Mouse (Mus musculus): ENCODE results near the gene Gnl3l. TPM values are rescaled to one million over a fixed set of nuclear protein-coding genes. Genes with fewer than 3 reads are reported as not detected.

Gene Gnl3l
- total and polyA plus RNA-seq, 3 experiments, result 2.4 to 71.5 (median 63.5) TPM

- DNase-seq (ENCODE audit: low spot score), result no peak
- H3K27me3 ChIP-seq (ENCODE audit: insufficient read depth, low read length), result no peaks in the 10 kb centered on the region
- H3K36me3 ChIP-seq (replicated peaks), result peaks cover 11% of the 10 kb centered on the region
- H3K4me3 ChIP-seq (ENCODE audit: low read depth, low read length), result no peak overlapping the region
- no peaks in the 10 kb centered on the region for H3K9me3 ChIP-seq (replicated peaks)
- no peaks in the 10 kb centered on the region for H3K4me1 ChIP-seq (ENCODE audit: insufficient read depth, low read depth, low read length)
- TF ChIP-seq POLR2AphosphoS5 (IDR thresholded peaks at IDR 0.05; ENCODE audit: insufficient replicate concordance, low read depth, low read length) (no peak), TAL1 (conservative IDR thresholded peaks at IDR 0.05; ENCODE audit: low read depth, low read length) (no peak), GATA1 (IDR thresholded peaks at IDR 0.05; ENCODE audit: borderline replicate concordance, low read length) (no peak), GATA2 (IDR thresholded peaks at IDR 0.05; ENCODE audit: borderline replicate concordance, low read depth, low read length) (no peak), CTCF (IDR thresholded peaks at IDR 0.05; ENCODE audit: low read depth, low read length) (no peak)
- ATAC-seq (ENCODE audit: extremely low read depth, insufficient number of reproducible peaks, low FRiP score, poor library complexity, severe bottlenecking), result no peak
These were observed 41.7 kb downstream of the Gnl3l start for GRCm38 (mm10) chrX:150975424-150975823.

DNA sequence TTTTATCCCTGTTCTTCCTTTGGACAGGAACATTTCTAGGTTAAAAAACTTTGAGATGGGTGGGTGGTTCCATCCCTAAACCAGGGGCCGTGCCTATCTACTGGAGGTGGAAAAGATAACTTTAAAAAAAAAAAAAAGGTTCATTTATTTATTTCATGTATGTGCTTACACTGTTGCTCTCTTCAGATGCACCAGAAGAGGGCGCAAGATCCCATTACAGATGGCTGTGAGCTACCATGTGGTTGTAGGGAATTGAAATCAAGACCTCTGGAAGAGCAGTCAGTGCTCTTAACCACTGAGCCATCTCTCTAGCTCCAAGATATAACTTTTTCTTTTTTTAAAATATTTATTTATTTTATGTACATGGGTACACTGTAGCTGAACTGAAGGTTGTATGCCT, 54.1 kb downstream of the Gnl3l start:
- H3K36me3 ChIP-seq (replicated peaks), result no peaks in the 10 kb centered on the region
- TF ChIP-seq CTCF (IDR thresholded peaks at IDR 0.05; ENCODE audit: low read depth, low read length), result no peak
- TF ChIP-seq POLR2AphosphoS5 (IDR thresholded peaks at IDR 0.05; ENCODE audit: insufficient replicate concordance, low read depth, low read length), result no peak
- no peak for TF ChIP-seq GATA2 (IDR thresholded peaks at IDR 0.05; ENCODE audit: borderline replicate concordance, low read depth, low read length)
- no peak for TF ChIP-seq TAL1 (conservative IDR thresholded peaks at IDR 0.05; ENCODE audit: low read depth, low read length)
- TF ChIP-seq GATA1 (IDR thresholded peaks at IDR 0.05; ENCODE audit: borderline replicate concordance, low read length), result no peak
- no peak overlapping the region for H3K4me3 ChIP-seq (ENCODE audit: low read depth, low read length)
- no peak for DNase-seq (ENCODE audit: low spot score)
- ATAC-seq (ENCODE audit: extremely low read depth, insufficient number of reproducible peaks, low FRiP score, poor library complexity, severe bottlenecking), result no peak
- H3K27me3 ChIP-seq (ENCODE audit: insufficient read depth, low read length), result no peaks in the 10 kb centered on the region
- H3K4me1 ChIP-seq (ENCODE audit: insufficient read depth, low read depth, low read length), result no peaks in the 10 kb centered on the region
- H3K9me3 ChIP-seq (replicated peaks), result no peaks in the 10 kb centered on the region

GRCm38 (mm10) chrX:150960702-150961101, 56.4 kb downstream of the Gnl3l start:
- ATAC-seq (ENCODE audit: extremely low read depth, insufficient number of reproducible peaks, low FRiP score, poor library complexity, severe bottlenecking) (no peak), DNase-seq (ENCODE audit: low spot score) (no peak)
- Histone ChIP-seq H3K4me3 (ENCODE audit: low read depth, low read length) (no peak overlapping the region), H3K9me3 (replicated peaks) (no peaks in the 10 kb centered on the region), H3K4me1 (ENCODE audit: insufficient read depth, low read depth, low read length) (no peaks in the 10 kb centered on the region), H3K36me3 (replicated peaks) (no peaks in the 10 kb centered on the region), H3K27me3 (ENCODE audit: insufficient read depth, low read length) (no peaks in the 10 kb centered on the region)
- no peak for TF ChIP-seq TAL1 (conservative IDR thresholded peaks at IDR 0.05; ENCODE audit: low read depth, low read length)
- TF ChIP-seq GATA2 (IDR thresholded peaks at IDR 0.05; ENCODE audit: borderline replicate concordance, low read depth, low read length), result no peak
- TF ChIP-seq GATA1 (IDR thresholded peaks at IDR 0.05; ENCODE audit: borderline replicate concordance, low read length), result no peak
- no peak for TF ChIP-seq CTCF (IDR thresholded peaks at IDR 0.05; ENCODE audit: low read depth, low read length)
- TF ChIP-seq POLR2AphosphoS5 (IDR thresholded peaks at IDR 0.05; ENCODE audit: insufficient replicate concordance, low read depth, low read length), result no peak

DNA sequence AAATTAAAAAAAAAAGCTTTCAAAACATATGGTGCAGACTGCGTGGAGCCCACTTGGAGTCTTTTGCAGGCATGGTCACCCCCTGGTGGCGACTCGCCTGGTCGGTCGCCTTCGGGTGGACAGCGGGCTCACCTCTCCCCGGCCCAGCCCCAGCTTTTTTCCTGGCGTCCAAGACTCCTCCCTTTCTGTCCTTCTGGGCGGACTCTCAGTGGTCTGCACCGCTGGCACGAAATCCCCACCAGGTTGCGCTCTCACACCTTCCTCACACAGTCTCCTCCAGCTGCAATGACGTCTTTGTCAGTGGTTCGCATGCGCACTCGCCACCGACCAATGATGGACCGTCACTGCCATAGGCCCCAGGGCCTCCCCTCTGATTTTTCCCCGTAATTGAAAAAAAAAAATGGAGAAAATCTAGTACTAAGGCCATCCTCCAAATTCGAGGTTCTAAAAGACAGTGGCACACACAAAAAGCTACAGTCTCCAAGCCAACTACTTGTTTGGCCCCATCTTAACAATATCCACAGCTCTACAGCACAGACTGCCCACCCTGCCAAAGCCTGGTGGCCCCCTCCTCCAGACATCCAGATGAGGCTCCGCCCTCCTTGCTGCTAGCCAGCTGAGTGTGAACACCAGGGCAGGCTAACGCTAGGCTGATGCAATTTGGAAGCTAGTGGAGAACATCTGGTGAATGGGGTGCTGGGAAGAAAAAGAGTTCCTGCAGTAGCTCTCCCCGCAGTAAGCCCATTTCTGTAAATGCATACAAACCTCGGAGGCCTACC, 60.4 kb downstream of the Gnl3l start:
- H3K27me3 ChIP-seq (ENCODE audit: insufficient read depth, low read length), result 0 out of 2 replicates have a peak, but pooled peaks cover 4% of the 10 kb centered on the region
- no peak overlapping the region for H3K4me3 ChIP-seq (ENCODE audit: low read depth, low read length)
- no peaks in the 10 kb centered on the region for H3K4me1 ChIP-seq (ENCODE audit: insufficient read depth, low read depth, low read length)
- TF ChIP-seq GATA1 (IDR thresholded peaks at IDR 0.05; ENCODE audit: borderline replicate concordance, low read length) (no peak), TAL1 (conservative IDR thresholded peaks at IDR 0.05; ENCODE audit: low read depth, low read length) (no peak), POLR2AphosphoS5 (IDR thresholded peaks at IDR 0.05; ENCODE audit: insufficient replicate concordance, low read depth, low read length) (no peak), CTCF (IDR thresholded peaks at IDR 0.05; ENCODE audit: low read depth, low read length) (no peak), GATA2 (IDR thresholded peaks at IDR 0.05; ENCODE audit: borderline replicate concordance, low read depth, low read length) (no peak)
- DNase-seq (ENCODE audit: low spot score) (no peak), ATAC-seq (ENCODE audit: extremely low read depth, insufficient number of reproducible peaks, low FRiP score, poor library complexity, severe bottlenecking) (no peak)
- no peaks in the 10 kb centered on the region for H3K36me3 ChIP-seq (replicated peaks)
- H3K9me3 ChIP-seq (replicated peaks), result no peaks in the 10 kb centered on the region

- no peak for TF ChIP-seq TAL1 (conservative IDR thresholded peaks at IDR 0.05; ENCODE audit: low read depth, low read length)
- no peak for TF ChIP-seq GATA2 (IDR thresholded peaks at IDR 0.05; ENCODE audit: borderline replicate concordance, low read depth, low read length)
- 0 out of 2 replicates have a peak, but pooled peaks cover 4% of the 10 kb centered on the region for H3K27me3 ChIP-seq (ENCODE audit: insufficient read depth, low read length)
- no peaks in the 10 kb centered on the region for H3K4me1 ChIP-seq (ENCODE audit: insufficient read depth, low read depth, low read length)
- H3K4me3 ChIP-seq (ENCODE audit: low read depth, low read length), result no peak overlapping the region
- no peak for ATAC-seq (ENCODE audit: extremely low read depth, insufficient number of reproducible peaks, low FRiP score, poor library complexity, severe bottlenecking)
- DNase-seq (ENCODE audit: low spot score), result no peak
- H3K36me3 ChIP-seq (replicated peaks), result no peaks in the 10 kb centered on the region
- no peaks in the 10 kb centered on the region for H3K9me3 ChIP-seq (replicated peaks)
These were observed 61.1 kb downstream of the Gnl3l start for GRCm38 (mm10) chrX:150956016-150956415.

- no peak overlapping the region for H3K4me3 ChIP-seq (ENCODE audit: low read depth, low read length)
- DNase-seq (ENCODE audit: low spot score) (no peak), ATAC-seq (ENCODE audit: extremely low read depth, insufficient number of reproducible peaks, low FRiP score, poor library complexity, severe bottlenecking) (no peak)
- H3K4me1 ChIP-seq (ENCODE audit: insufficient read depth, low read depth, low read length), result no peaks in the 10 kb centered on the region
- H3K27me3 ChIP-seq (ENCODE audit: insufficient read depth, low read length), result 0 out of 2 replicates have a peak, but pooled peaks cover 4% of the 10 kb centered on the region
- no peaks in the 10 kb centered on the region for H3K9me3 ChIP-seq (replicated peaks)
- H3K36me3 ChIP-seq (replicated peaks), result no peaks in the 10 kb centered on the region
- TF ChIP-seq GATA2 (IDR thresholded peaks at IDR 0.05; ENCODE audit: borderline replicate concordance, low read depth, low read length), result no peak
- no peak for TF ChIP-seq GATA1 (IDR thresholded peaks at IDR 0.05; ENCODE audit: borderline replicate concordance, low read length)
- TF ChIP-seq POLR2AphosphoS5 (IDR thresholded peaks at IDR 0.05; ENCODE audit: insufficient replicate concordance, low read depth, low read length), result no peak
- TF ChIP-seq CTCF (IDR thresholded peaks at IDR 0.05; ENCODE audit: low read depth, low read length), result no peak
- TF ChIP-seq TAL1 (conservative IDR thresholded peaks at IDR 0.05; ENCODE audit: low read depth, low read length), result no peak
These were observed 61.7 kb downstream of the Gnl3l start for GRCm38 (mm10) chrX:150955441-150955840.
